Mouse (Mus musculus) midbrain, postnatal 0 days (tissue): ENCODE measurements at regions not wholly inside any gene's neighbourhood (a gene's known extent, or its start where the extent isn't known, plus 50 kb on each side); places are given as distances from the start of the nearest gene placed in this dataset.

Source experiments
- ATAC-seq: fragments of 200-750 bp; cut with Nextera tagmentation; 2 replicates; pipeline ENCODE4 v1.8.0; 2017; ENCODE audit warnings: moderate number of reproducible peaks, mild to moderate bottlenecking, moderate TSS enrichment, moderate library complexity; ENCODE audit not compliant: low FRiP score
- DNase-seq: peaks from one replicate; pipeline ENCODE4 v3.0.0-alpha.2; 2015; ENCODE audit warnings: low spot score
- H3K27ac ChIP-seq: fragments of 300-500 bp; sonication (generic); 2 replicates; pipeline ENCODE4 v1.5.1; 2014; ENCODE audit warnings: low read depth, mild to moderate bottlenecking, low read length, mixed read lengths
- H3K27me3 ChIP-seq: fragments of 300-500 bp; sonication (generic); 2 replicates; pipeline ENCODE4 v1.6.1; 2014; ENCODE audit warnings: low read length, control low read depth, mixed read lengths; ENCODE audit not compliant: insufficient read depth
- H3K36me3 ChIP-seq: fragments of 300-500 bp; sonication (generic); 2 replicates; pipeline ENCODE4 v1.6.1; 2014; ENCODE audit warnings: low read length, control low read depth, mixed read lengths; ENCODE audit not compliant: insufficient read depth
- H3K4me1 ChIP-seq: fragments of 300-500 bp; sonication (generic); 2 replicates; pipeline ENCODE4 v1.6.1; 2014; ENCODE audit warnings: mild to moderate bottlenecking, control low read depth, antibody characterized with exemption, low read length, mixed read lengths; ENCODE audit not compliant: insufficient read depth
- H3K4me2 ChIP-seq: fragments of 300-500 bp; sonication (generic); 2 replicates; pipeline ENCODE4 v1.6.1; 2014; ENCODE audit warnings: low read depth, mild to moderate bottlenecking, low read length, mixed read lengths; ENCODE audit not compliant: poor library complexity, severe bottlenecking
- H3K4me3 ChIP-seq: fragments of 300-500 bp; sonication (generic); 2 replicates; pipeline ENCODE4 v1.5.1; 2014; ENCODE audit warnings: low read depth, mild to moderate bottlenecking, low read length, moderate library complexity
- H3K9ac ChIP-seq: fragments of 300-500 bp; sonication (generic); replicated peaks from 2 replicates; pipeline ENCODE4 v1.6.1; 2014; ENCODE audit warnings: mild to moderate bottlenecking, low read length, moderate library complexity, mixed read lengths; ENCODE audit not compliant: poor library complexity, severe bottlenecking
- H3K9me3 ChIP-seq: fragments of 300-500 bp; sonication (generic); 2 replicates; pipeline ENCODE4 v1.6.1; 2016; ENCODE audit warnings: low read length, control low read depth
- CTCF ChIP-seq: IDR thresholded peaks from 2 replicates; pipeline ENCODE4 v1.5.1; 2016; ENCODE audit warnings: antibody characterized with exemption, mild to moderate bottlenecking
- WGBS: fragments of 180-500 bp; shearing (Covaris S2); extraction: QIAGEN DNeasy Blood & Tissue Kit; methylation state at CpG from one replicate; pipeline ENCODE4 v1.1.7; 2014; 5-methylcytosine and 5-hydroxymethylcytosine counted together

GRCm38 (mm10) chr15:51671667-51672372 is 2212.9 kb upstream of the Gm7489 start:
- H3K9ac ChIP-seq, result no peak overlapping the region
- no peaks in the 10 kb centered on the region for H3K4me1 ChIP-seq
- no peak overlapping the region for H3K4me3 ChIP-seq
- H3K27ac ChIP-seq, result no peak overlapping the region
- WGBS, result 92% methylated on average over 18 of the region's 18 CpGs
- H3K36me3 ChIP-seq, result no peaks in the 10 kb centered on the region
- ATAC-seq, result no peak
- no peak for TF ChIP-seq CTCF
- no peak for DNase-seq
- no peaks in the 10 kb centered on the region for H3K9me3 ChIP-seq
- H3K27me3 ChIP-seq, result no peaks in the 10 kb centered on the region
- H3K4me2 ChIP-seq, result no peak overlapping the region

GRCm38 (mm10) chr15:51673483-51673882 is 2211.2 kb upstream of the Gm7489 start:
- no peaks in the 10 kb centered on the region for H3K4me1 ChIP-seq
- H3K27me3 ChIP-seq, result no peaks in the 10 kb centered on the region
- ATAC-seq (no peak), DNase-seq (no peak)
- TF ChIP-seq CTCF, result no peak
- no peak overlapping the region for H3K4me2 ChIP-seq
- no peak overlapping the region for H3K9ac ChIP-seq
- no peak overlapping the region for H3K4me3 ChIP-seq
- WGBS, result 69% methylated on average over 1 of the region's 1 CpGs
- no peak overlapping the region for H3K27ac ChIP-seq
- H3K9me3 ChIP-seq, result no peaks in the 10 kb centered on the region
- H3K36me3 ChIP-seq, result no peaks in the 10 kb centered on the region

- TF ChIP-seq CTCF, result no peak
- no peak for DNase-seq
- H3K9me3 ChIP-seq, result no peaks in the 10 kb centered on the region
- no peak overlapping the region for H3K9ac ChIP-seq
- WGBS, result 62% methylated on average over 4 of the region's 4 CpGs
- no peaks in the 10 kb centered on the region for H3K36me3 ChIP-seq
- H3K4me1 ChIP-seq, result no peaks in the 10 kb centered on the region
- no peak overlapping the region for H3K27ac ChIP-seq
- no peak for ATAC-seq
- H3K27me3 ChIP-seq, result no peaks in the 10 kb centered on the region
- no peak overlapping the region for H3K4me3 ChIP-seq
- no peak overlapping the region for H3K4me2 ChIP-seq
These were observed 2209.4 kb upstream of the Gm7489 start for GRCm38 (mm10) chr15:51675291-51675690.

- Histone ChIP-seq H3K36me3 (no peaks in the 10 kb centered on the region), H3K27ac (no peak overlapping the region), H3K27me3 (no peaks in the 10 kb centered on the region), H3K9me3 (no peaks in the 10 kb centered on the region), H3K4me3 (no peak overlapping the region), H3K4me1 (no peaks in the 10 kb centered on the region), H3K9ac (no peak overlapping the region), H3K4me2 (no peak overlapping the region)
- DNase-seq (no peak), ATAC-seq (no peak)
- TF ChIP-seq CTCF, result no peak
- WGBS, result 90% methylated on average over 3 of the region's 3 CpGs
These were observed 2208.0 kb upstream of the Gm7489 start for GRCm38 (mm10) chr15:51676694-51677093.

- H3K4me3 ChIP-seq, result no peak overlapping the region
- H3K9me3 ChIP-seq, result no peaks in the 10 kb centered on the region
- H3K36me3 ChIP-seq, result no peaks in the 10 kb centered on the region
- peak; percentile 47 for TF ChIP-seq CTCF
- no peak overlapping the region for H3K4me2 ChIP-seq
- no peak overlapping the region for H3K9ac ChIP-seq
- peak; percentile 12 for DNase-seq
- H3K27ac ChIP-seq, result no peak overlapping the region
- WGBS, result 83% methylated on average over 4 of the region's 4 CpGs
- no peaks in the 10 kb centered on the region for H3K4me1 ChIP-seq
- H3K27me3 ChIP-seq, result no peaks in the 10 kb centered on the region
- no peak for ATAC-seq
These were observed 2207.4 kb upstream of the Gm7489 start for GRCm38 (mm10) chr15:51677266-51677665.

GRCm38 (mm10) chr15:51679186-51679902 is 2205.4 kb upstream of the Gm7489 start:
- H3K27me3 ChIP-seq, result no peaks in the 10 kb centered on the region
- no peak overlapping the region for H3K27ac ChIP-seq
- H3K36me3 ChIP-seq, result no peaks in the 10 kb centered on the region
- no peaks in the 10 kb centered on the region for H3K9me3 ChIP-seq
- 65% methylated on average over 12 of the region's 12 CpGs for WGBS
- H3K4me3 ChIP-seq, result no peak overlapping the region
- DNase-seq (no peak), ATAC-seq (no peak)
- H3K9ac ChIP-seq, result no peak overlapping the region
- no peak overlapping the region for H3K4me2 ChIP-seq
- TF ChIP-seq CTCF, result no peak
- H3K4me1 ChIP-seq, result no peaks in the 10 kb centered on the region
